Mouse (Mus musculus): ENCODE measurements around the gene Churc1.

DNA sequence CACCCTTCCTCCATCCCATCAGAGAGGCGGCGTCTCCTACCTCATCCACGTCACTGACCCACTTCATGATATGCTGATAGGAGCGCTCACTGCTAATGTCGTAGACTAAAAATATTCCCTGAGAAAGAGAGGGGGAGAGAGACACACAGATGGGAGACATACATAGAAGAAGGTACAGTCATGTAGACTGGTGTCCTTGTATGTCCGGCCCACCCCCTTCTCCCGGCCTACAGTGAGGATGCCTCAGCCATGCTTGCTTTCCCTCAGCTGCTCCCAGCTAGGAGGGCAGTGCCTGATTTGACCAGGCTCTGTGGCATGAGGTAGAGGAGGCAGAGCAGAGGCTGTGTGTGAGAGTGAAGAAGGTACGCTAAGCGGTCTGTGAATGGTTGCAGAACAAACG is 37.7 kb downstream of the Churc1 start:
- TF ChIP-seq CTCF (IDR thresholded peaks at IDR 0.05) (no peak), EP300 (IDR thresholded peaks at IDR 0.05; ENCODE audit: insufficient read depth, low read depth, low read length) (no peak)
